Mouse (Mus musculus) pancreas, adult 10 weeks (tissue): ENCODE measurements around the gene Apol9b. TPM values are rescaled to one million over a fixed set of nuclear protein-coding genes. Genes with fewer than 3 reads are reported as not detected.

Experiments
- polyA plus RNA-seq: library from polyadenylated mRNA; stranded (reverse); fragments of 350-450 nt; fragmentation: Illumina TruSeq; extraction: RNeasy Lipid Tissue Mini Kit (QIAGEN cat#74804); gene quantifications from one replicate; pipeline ENCODE4 v1.2.3, GENCODE M21; 2015; ENCODE audit warnings: low read depth, low replicate concordance; ENCODE audit not compliant: insufficient read depth

Gene Apol9b
- polyA plus RNA-seq, result 2.9 TPM

DNA sequence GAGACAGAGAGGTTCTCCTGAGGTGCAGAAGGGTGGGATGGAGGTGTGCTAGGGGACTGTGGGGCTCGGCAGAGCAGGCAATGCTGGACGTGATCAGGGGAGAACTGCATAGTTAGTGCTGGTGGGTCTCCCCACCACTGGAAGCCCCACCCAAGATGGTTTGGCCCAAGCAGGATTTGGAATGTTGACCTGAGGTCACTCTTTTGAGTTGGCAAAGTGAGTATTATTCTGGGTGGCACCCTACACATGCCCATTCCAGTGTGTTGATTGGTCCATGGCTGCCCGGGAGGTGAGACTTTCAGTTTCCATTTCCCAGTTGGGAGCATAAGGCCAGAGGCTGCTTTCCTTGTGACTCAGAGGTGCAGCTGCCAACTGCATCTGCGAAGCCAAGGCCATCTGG, at the start of gene Apol9b:
Gene Apol9b (plus strand): TSS at position 301 of the 400 bp plus-strand sequence.

DNA sequence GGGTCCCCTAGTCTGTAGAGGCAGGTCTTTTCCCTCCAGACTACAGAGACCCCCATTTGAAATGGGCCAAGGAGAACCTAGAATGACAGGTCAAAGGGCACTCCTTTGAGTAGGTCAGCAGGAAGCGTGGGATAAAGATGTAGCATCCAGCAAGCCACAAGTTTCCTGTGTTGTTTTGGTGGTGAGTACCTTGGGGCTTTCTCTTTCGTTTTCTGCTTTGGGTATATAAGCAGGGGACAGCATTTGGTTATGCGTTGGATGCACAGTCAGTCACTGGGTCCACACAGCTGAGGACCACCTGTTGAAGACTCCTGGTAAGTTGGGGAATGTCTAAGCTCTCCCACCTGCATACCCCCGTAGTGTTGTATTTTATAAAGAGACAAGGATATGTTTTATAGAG, 30.2 kb upstream of the Apol9b start, which contains the start of gene Apol7e:
Gene Apol7e (plus strand): TSS at position 202 of the 400 bp plus-strand sequence.

DNA sequence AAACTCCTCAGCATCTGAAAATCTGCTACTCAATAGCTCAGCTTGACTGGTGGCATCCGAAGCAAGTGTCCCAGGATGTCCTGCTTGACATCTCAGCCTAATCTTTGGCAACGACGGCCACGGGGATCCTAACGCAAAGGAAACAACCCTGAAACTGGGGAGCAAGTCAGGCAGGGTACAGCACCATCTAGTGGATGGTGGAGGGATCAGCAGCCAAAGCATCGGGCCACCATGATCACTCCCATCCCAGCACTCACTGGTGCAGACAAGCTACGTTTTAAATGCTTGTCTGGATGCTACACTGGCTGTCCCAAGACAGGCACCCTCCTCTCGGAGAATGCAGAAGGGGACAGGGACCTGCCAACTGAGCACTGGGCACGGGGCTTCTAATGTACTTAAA, 28.0 kb downstream of the Apol9b start, which contains the start of gene Apol8:
Gene Apol8 (minus strand): TSS at position 156 of the 400 bp plus-strand sequence.

Other genes starting within 250 kb of the Apol9b start
- gene Apol11a, start 220.8 kb upstream of the Apol9b start, polyA plus RNA-seq, result not detected
- not detected for gene Apol7c, start 195.7 kb upstream of the Apol9b start, polyA plus RNA-seq
- gene 1700025B11Rik, start 167.1 kb upstream of the Apol9b start, polyA plus RNA-seq, result not detected
- gene Apol10b, start 132.9 kb upstream of the Apol9b start, polyA plus RNA-seq, result 1.7 TPM
- gene Gm36245, start 129.8 kb upstream of the Apol9b start, polyA plus RNA-seq, result not detected
- not detected for gene Apol11b, start 85.8 kb upstream of the Apol9b start, polyA plus RNA-seq
- gene Apol7e, start 30.2 kb upstream of the Apol9b start, polyA plus RNA-seq, result not detected
- not detected for gene Apol8, start 28.0 kb downstream of the Apol9b start, polyA plus RNA-seq
- gene Myh9, start 113.1 kb downstream of the Apol9b start, polyA plus RNA-seq, result 24.4 TPM
- 45.2 TPM for gene Txn2, start 200.0 kb downstream of the Apol9b start, polyA plus RNA-seq
- 4.8 TPM for gene Foxred2, start 227.7 kb downstream of the Apol9b start, polyA plus RNA-seq
- 32.9 TPM for gene Eif3d, start 241.8 kb downstream of the Apol9b start, polyA plus RNA-seq